11 mouse cellular contexts compared by ENCODE assay signal in the genomic region with DNA sequence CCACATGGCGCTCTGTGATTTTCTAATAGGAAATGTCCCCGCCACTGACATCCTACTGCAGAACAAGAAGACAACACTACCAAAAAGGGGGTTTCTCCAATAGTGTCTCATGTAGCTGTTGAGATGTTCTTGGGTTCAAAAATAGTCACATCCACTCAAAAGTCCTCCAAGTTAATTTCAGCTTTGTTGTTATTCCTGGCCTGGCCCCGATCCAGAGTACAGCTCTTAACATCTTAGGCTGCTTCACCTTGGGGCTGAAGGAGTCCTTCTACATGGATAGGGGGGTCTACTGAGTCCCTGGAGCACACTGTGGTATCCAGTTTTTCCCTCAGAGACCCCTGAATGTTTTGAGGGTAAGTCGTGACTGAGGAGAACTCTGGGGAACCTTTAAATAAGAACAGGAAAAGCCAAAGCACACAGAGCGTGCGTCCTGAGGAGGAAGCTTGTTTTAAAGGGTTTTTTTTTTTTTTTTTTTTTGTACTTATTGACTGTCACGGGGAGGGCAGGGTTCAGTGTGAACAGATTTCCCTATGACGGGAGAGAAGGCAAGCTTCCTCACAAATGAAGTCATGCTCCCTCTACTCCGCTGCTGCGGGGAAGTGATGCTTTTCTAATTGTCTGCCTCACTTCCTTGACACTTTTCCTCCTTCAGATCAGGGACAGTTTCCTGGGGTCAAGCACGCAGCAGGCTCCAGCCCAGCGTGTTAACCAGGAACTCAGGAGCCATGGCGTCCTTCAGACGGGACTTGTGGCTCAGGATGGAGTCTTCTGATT. TPM values are rescaled to one million over a fixed set of nuclear protein-coding genes. Genes with fewer than 3 reads are reported as not detected.
DNase-seq lines count a peak whose midpoint lies in the region; ATAC-seq lines count a peak whose summit lies in the region.
"Had no signal": no experiment of that assay in that cellular context is flagged by ENCODE, and none has a peak within 500 bp of the region (broad histone marks: within the 10 kb centered on the region; RNA-seq: fewer than 3 reads in every experiment).

No protein-coding gene starts in this region.

- no peaks in the 10 kb centered on the region for H3K9me3 ChIP-seq in heart, embryonic 13.5 days
- no peaks in the 10 kb centered on the region for H3K9me3 ChIP-seq in kidney, embryonic 15.5 days (replicated peaks)

- peak overlapping the region; percentile 35 for H3K4me2 ChIP-seq in heart, embryonic 13.5 days
- peak overlapping the region; percentile 27; the same call in 1 of the 2 replicates for H3K4me2 ChIP-seq in kidney, embryonic 15.5 days

- peaks cover 47% of the 10 kb centered on the region for H3K4me1 ChIP-seq in heart, embryonic 13.5 days
- peaks cover 14% of the 10 kb centered on the region for H3K4me1 ChIP-seq in kidney, embryonic 15.5 days

- whole genome bisulfite sequencing in heart, embryonic 13.5 days: 47% methylated on average over 14 of the region's 14 CpGs
- WGBS in kidney, embryonic 15.5 days: 44% methylated on average over 14 of the region's 14 CpGs

- 0 out of 2 replicates have a peak, but pooled peaks cover 3% of the 10 kb centered on the region for H3K36me3 ChIP-seq in heart, embryonic 13.5 days
- no peaks in the 10 kb centered on the region for H3K36me3 ChIP-seq in kidney, embryonic 15.5 days

- H3K4me3 ChIP-seq in heart, embryonic 13.5 days: no peak overlapping the region
- H3K4me3 ChIP-seq in kidney, embryonic 15.5 days (replicated peaks): no peak overlapping the region

- peak overlapping the region; percentile 76 for H3K27ac ChIP-seq in heart, embryonic 13.5 days (replicated peaks)
- peak overlapping the region; percentile 58 for H3K27ac ChIP-seq in kidney, embryonic 15.5 days
- H3K27ac ChIP-seq: hindbrain, postnatal 0 days had no signal

- ATAC-seq in heart, embryonic 13.5 days (ENCODE audit: extremely low read depth, insufficient number of reproducible peaks, low FRiP score, low TSS enrichment): no peak
- no peak for ATAC-seq in kidney, embryonic 15.5 days (replicated peaks; ENCODE audit: low FRiP score)
- ATAC-seq in monocyte, adult 5-6 weeks (replicated peaks; ENCODE audit: insufficient number of reproducible peaks, low FRiP score, low TSS enrichment, poor library complexity, severe bottlenecking): no peak
- ATAC-seq: forebrain, postnatal 0 days; hindbrain, postnatal 0 days had no signal

- peak overlapping the region; percentile 38 for H3K9ac ChIP-seq in heart, embryonic 13.5 days
- H3K9ac ChIP-seq in kidney, embryonic 15.5 days: no peak overlapping the region
- H3K9ac ChIP-seq: forebrain, postnatal 0 days had no signal

- peak; percentile 31 for DNase-seq in adrenal gland, adult 8-10 months
- no peak for DNase-seq in adrenal gland, postnatal 4 days (ENCODE audit: low spot score in 2 of 2)
- peak; percentile 35 for DNase-seq in lung, postnatal 14 days
- DNase-seq in left cerebral cortex, adult 8-10 months (ENCODE audit: low spot score in 2 of 2): no peak
- no peak for DNase-seq in left cerebral cortex, adult 9 months (ENCODE audit: low spot score in 2 of 2)
- DNase-seq: forebrain, postnatal 0 days; retina, postnatal 1 day had no signal

- no peaks in the 10 kb centered on the region for H3K27me3 ChIP-seq in heart, embryonic 13.5 days (replicated peaks)
- no peaks in the 10 kb centered on the region for H3K27me3 ChIP-seq in kidney, embryonic 15.5 days

RNA-seq across cellular contexts. Expression of gene Adamts9, which starts 44.7 kb away (rescaled TPM):
- total RNA-seq in adrenal gland, adult 8-10 months (2022): 10 to 100 TPM; 15.1 to 22.1 (median 18.6) TPM
- 10 to 100 TPM; 47.3 to 52.0 TPM for total RNA-seq in adrenal gland, postnatal 4 days (2021)
- polyA plus RNA-seq in heart, embryonic 13.5 days (2015; fragmentation: Nextera tagmentation; extraction: Ambion mirVana): 5.1 and 5.3 TPM in 2 replicates
- polyA plus RNA-seq in kidney, embryonic 15.5 days (2015; fragmentation: Nextera tagmentation; extraction: Ambion mirVana): 13.2 and 14.2 TPM in 2 replicates
- total RNA-seq in left cerebral cortex, adult 8-10 months (2022): 1 to 10 TPM; 2.6 to 3.7 (median 2.8) TPM
- total RNA-seq in monocyte, adult 5-6 weeks (2017): 0.10 to 0.29 TPM in 2 of 3 replicates, not detected in the other

Comparison
In these comparisons a context has a peak if more than half of its experiments do, and no peak if none do; other contexts are left out.
1. DNase-seq: peak in adrenal gland, adult 8-10 months (single experiment) and lung, postnatal 14 days (single experiment); none in adrenal gland, postnatal 4 days (0 of 2), left cerebral cortex, adult 8-10 months (0 of 2) and left cerebral cortex, adult 9 months (0 of 2).